Mouse (Mus musculus): ENCODE measurements around the gene Pop5.

DNA sequence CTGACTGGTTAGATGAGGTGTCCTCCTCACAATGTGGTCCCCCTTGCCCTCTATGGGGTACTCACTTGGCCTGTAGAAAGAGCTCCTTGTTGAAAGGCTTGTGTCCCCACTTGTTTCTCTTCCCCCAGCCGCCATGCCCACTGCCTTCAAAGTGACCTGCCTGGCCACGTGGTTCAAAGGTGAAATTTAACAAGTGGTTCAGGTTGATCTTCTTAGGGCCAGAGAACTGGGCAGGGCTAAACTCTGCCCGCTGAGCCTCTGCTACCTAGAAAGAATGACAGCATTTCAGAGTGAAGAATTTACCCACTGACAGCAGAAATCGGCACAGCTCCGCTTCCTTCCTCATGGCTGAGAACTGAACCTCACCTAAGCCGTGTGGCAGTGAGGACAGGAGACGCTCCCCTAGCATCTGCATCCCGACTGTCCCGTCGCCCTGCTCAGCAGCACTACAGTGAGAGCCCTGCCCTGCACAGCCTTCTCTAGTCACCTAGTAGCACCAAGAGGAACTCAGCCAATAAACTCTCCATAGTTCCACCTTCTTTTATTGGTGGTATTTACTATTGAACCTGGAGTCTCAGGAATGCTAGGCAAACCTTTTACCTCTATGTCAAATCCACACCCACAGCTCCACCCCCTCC, 21.4 kb downstream of the Pop5 start:
- TF ChIP-seq CTCF (IDR thresholded peaks at IDR 0.05; ENCODE audit: extremely low read depth, insufficient read length, insufficient replicate concordance, low read depth, low read length) = no peak
- no peak for TF ChIP-seq POLR2A (IDR thresholded peaks at IDR 0.05; ENCODE audit: low read depth, low read length)
